Mouse (Mus musculus) gastrocnemius, postnatal 25 days (tissue): ENCODE measurements around the gene Ncbp2. TPM values are rescaled to one million over a fixed set of nuclear protein-coding genes. Genes with fewer than 3 reads are reported as not detected.
"Not testable (repeated sequence)": the region's sequence is repeated elsewhere in the genome, so short reads cannot be mapped to it uniquely, and the experiment has no call there.

Source experiments
- DNase-seq: peaks from one replicate; pipeline ENCODE4 v3.0.0; 2022
- total RNA-seq, 2 experiments: library from RNA; stranded (reverse); gene quantifications; 1 replicate in 1 of 2; 2 replicates in 1 of 2; pipeline ENCODE4 v1.2.3; 2021

Gene Ncbp2
- total RNA-seq, 2 experiments from 2014 or later, result 14.5 to 15.3 TPM

- DNase-seq, result no peak
Measured at GRCm38 (mm10) chr16:31934550-31935010, 13.7 kb upstream of the Ncbp2 start.

- no peak for DNase-seq
Measured at GRCm38 (mm10) chr16:31935091-31935979, 13.0 kb upstream of the Ncbp2 start.

- DNase-seq, result no peak
Measured at GRCm38 (mm10) chr16:31936568-31936967, 11.7 kb upstream of the Ncbp2 start.

GRCm38 (mm10) chr16:31938856-31939255 is 9.5 kb upstream of the Ncbp2 start:
- DNase-seq, result no peak

GRCm38 (mm10) chr16:31940586-31940985 is 7.7 kb upstream of the Ncbp2 start:
- DNase-seq, result no peak

GRCm38 (mm10) chr16:31943980-31944379 is 4.3 kb upstream of the Ncbp2 start:
- DNase-seq, result peak; percentile 65

GRCm38 (mm10) chr16:31944698-31945255 is 3.5 kb upstream of the Ncbp2 start:
- DNase-seq, result no peak

- DNase-seq, result no peak
Measured at GRCm38 (mm10) chr16:31945372-31945771, 2.9 kb upstream of the Ncbp2 start.

- DNase-seq, result not testable (repeated sequence)
Measured at GRCm38 (mm10) chr16:31945986-31946385, 2.3 kb upstream of the Ncbp2 start.

GRCm38 (mm10) chr16:31947333-31947732 is 980 bp upstream of the Ncbp2 start:
- no peak for DNase-seq

GRCm38 (mm10) chr16:31947901-31948316 is 404 bp upstream of the Ncbp2 start:
- DNase-seq, result no peak

- no peak for DNase-seq
Measured at GRCm38 (mm10) chr16:31963224-31963623, 14.9 kb downstream of the Ncbp2 start.

- no peak for DNase-seq
Measured at GRCm38 (mm10) chr16:31975258-31975657, 26.9 kb downstream of the Ncbp2 start.

- DNase-seq, result no peak
Measured at GRCm38 (mm10) chr16:31979501-31979900, 31.2 kb downstream of the Ncbp2 start.

- no peak for DNase-seq
Measured at GRCm38 (mm10) chr16:31980946-31981345, 32.6 kb downstream of the Ncbp2 start.

- DNase-seq, result no peak
Measured at GRCm38 (mm10) chr16:31992039-31992438, 43.7 kb downstream of the Ncbp2 start.

- DNase-seq, result no peak
Measured at GRCm38 (mm10) chr16:31993195-31993594, 44.9 kb downstream of the Ncbp2 start.

GRCm38 (mm10) chr16:31993946-31994345 is 45.6 kb downstream of the Ncbp2 start:
- no peak for DNase-seq

- DNase-seq, result no peak
Measured at GRCm38 (mm10) chr16:31996371-31996770, 48.1 kb downstream of the Ncbp2 start.

- DNase-seq, result peak; percentile 89
Measured at GRCm38 (mm10) chr16:32002509-32003477, 54.5 kb downstream of the Ncbp2 start, which contains the start of gene Senp5. Senp5 (minus strand) TSS chr16:32003287.

GRCm38 (mm10) chr16:32004731-32005130 is 56.4 kb downstream of the Ncbp2 start:
- no peak for DNase-seq
